Mouse (Mus musculus) megakaryocyte, embryonic 14.5 days (primary cell): ENCODE measurements around the gene Sh3bgrl2. TPM values are rescaled to one million over a fixed set of nuclear protein-coding genes. Genes with fewer than 3 reads are reported as not detected.
"Not testable (repeated sequence)": the region's sequence is repeated elsewhere in the genome, so short reads cannot be mapped to it uniquely, and the experiment has no call there.

Source experiments
- H3K27me3 ChIP-seq: replicated peaks from 2 replicates; pipeline ENCODE3; 2012; ENCODE audit warnings: inconsistent platforms
- H3K36me3 ChIP-seq: replicated peaks from 2 replicates; pipeline ENCODE3; 2012; ENCODE audit warnings: low read length, inconsistent platforms, mixed read lengths
- H3K4me1 ChIP-seq: 2 replicates; pipeline ENCODE4 v1.6.1; 2012; ENCODE audit warnings: inconsistent platforms
- H3K4me3 ChIP-seq: replicated peaks from 2 replicates; pipeline ENCODE3; 2012; ENCODE audit warnings: moderate library complexity, mild to moderate bottlenecking, inconsistent platforms
- H3K9me3 ChIP-seq: 2 replicates; pipeline ENCODE4 v1.6.1; 2012; ENCODE audit warnings: inconsistent platforms
- FLI1 ChIP-seq: IDR thresholded peaks from 2 replicates; pipeline ENCODE4 v1.6.1; 2012; ENCODE audit warnings: low read length, inconsistent platforms, mixed read lengths
- GATA1 ChIP-seq: IDR thresholded peaks from 3 replicates; pipeline ENCODE4 v1.6.1; 2012; ENCODE audit warnings: mixed read lengths, low read length, inconsistent platforms, borderline replicate concordance
- polyA plus RNA-seq: library from polyadenylated mRNA; stranded (reverse); fragments of >175 nt; gene quantifications from 2 replicates; pipeline ENCODE4 v1.2.3, GENCODE M21; 2012; ENCODE audit warnings: low replicate concordance; ENCODE audit not compliant: insufficient read depth

Gene Sh3bgrl2
- polyA plus RNA-seq: 2.9 and 3.8 TPM in 2 replicates

GRCm38 (mm10) chr9:83547830-83548689 is at the start of gene Sh3bgrl2:
Gene Sh3bgrl2 (plus strand): TSS chr9:83548327.
- no peaks in the 10 kb centered on the region for H3K9me3 ChIP-seq
- H3K4me3 ChIP-seq: peak within 1 kb of the TSS; percentile 96
- H3K27me3 ChIP-seq: peaks cover 3% of the 10 kb centered on the region

GRCm38 (mm10) chr9:83519081-83519480 is 29.0 kb upstream of the Sh3bgrl2 start:
- Histone ChIP-seq H3K9me3 (peaks cover 21% of the 10 kb centered on the region), H3K4me1 (peaks cover 20% of the 10 kb centered on the region)
- H3K4me3 ChIP-seq, H3K27me3 ChIP-seq, H3K36me3 ChIP-seq: not testable (repeated sequence)

More at GRCm38 (mm10) chr9:83547830-83548689, at the start of gene Sh3bgrl2:
- Histone ChIP-seq H3K4me1 (peaks cover 91% of the 10 kb centered on the region), H3K36me3 (peaks cover 25% of the 10 kb centered on the region)
- TF ChIP-seq GATA1 (no peak), FLI1 (no peak)

GRCm38 (mm10) chr9:83519510-83520155 is 28.5 kb upstream of the Sh3bgrl2 start:
- Histone ChIP-seq H3K4me3 (no peak overlapping the region), H3K27me3 (no peaks in the 10 kb centered on the region), H3K36me3 (peaks cover 2% of the 10 kb centered on the region), H3K4me1 (peaks cover 20% of the 10 kb centered on the region), H3K9me3 (peaks cover 20% of the 10 kb centered on the region)
- no peak for TF ChIP-seq GATA1
- TF ChIP-seq FLI1: no peak

- peaks cover 2% of the 10 kb centered on the region for H3K27me3 ChIP-seq
- no peaks in the 10 kb centered on the region for H3K36me3 ChIP-seq
- no peaks in the 10 kb centered on the region for H3K9me3 ChIP-seq
- H3K4me3 ChIP-seq: no peak overlapping the region
- TF ChIP-seq GATA1 (no peak), FLI1 (no peak)
- H3K4me1 ChIP-seq: peaks cover 19% of the 10 kb centered on the region
Observed at GRCm38 (mm10) chr9:83527341-83528060, 20.6 kb upstream of the Sh3bgrl2 start.

GRCm38 (mm10) chr9:83533044-83533769 is 14.9 kb upstream of the Sh3bgrl2 start:
- TF ChIP-seq FLI1 (no peak), GATA1 (no peak)
- peaks cover 2% of the 10 kb centered on the region for H3K27me3 ChIP-seq
- peaks cover 33% of the 10 kb centered on the region for H3K4me1 ChIP-seq
- H3K4me3 ChIP-seq: no peak overlapping the region
- no peaks in the 10 kb centered on the region; the same call in 1 of the 2 replicates for H3K9me3 ChIP-seq
- no peaks in the 10 kb centered on the region for H3K36me3 ChIP-seq

- no peaks in the 10 kb centered on the region for H3K27me3 ChIP-seq
- TF ChIP-seq GATA1: no peak
- TF ChIP-seq FLI1: no peak
- H3K9me3 ChIP-seq: no peaks in the 10 kb centered on the region; the same call in 1 of the 2 replicates
- peaks cover 66% of the 10 kb centered on the region for H3K4me1 ChIP-seq
- no peaks in the 10 kb centered on the region for H3K36me3 ChIP-seq
- H3K4me3 ChIP-seq: no peak overlapping the region
Observed at GRCm38 (mm10) chr9:83536959-83537358, 11.2 kb upstream of the Sh3bgrl2 start.

GRCm38 (mm10) chr9:83537510-83537909 is 10.6 kb upstream of the Sh3bgrl2 start:
- Histone ChIP-seq H3K36me3 (no peaks in the 10 kb centered on the region), H3K27me3 (no peaks in the 10 kb centered on the region), H3K9me3 (no peaks in the 10 kb centered on the region; the same call in 1 of the 2 replicates), H3K4me1 (peaks cover 71% of the 10 kb centered on the region), H3K4me3 (no peak overlapping the region)
- TF ChIP-seq GATA1 (no peak), FLI1 (no peak)

GRCm38 (mm10) chr9:83537921-83538536 is 10.1 kb upstream of the Sh3bgrl2 start:
- H3K4me1 ChIP-seq: peaks cover 67% of the 10 kb centered on the region
- peak overlapping the region; percentile 31 for H3K4me3 ChIP-seq
- no peaks in the 10 kb centered on the region for H3K27me3 ChIP-seq
- no peaks in the 10 kb centered on the region for H3K36me3 ChIP-seq
- no peaks in the 10 kb centered on the region; the same call in 1 of the 2 replicates for H3K9me3 ChIP-seq
- TF ChIP-seq GATA1 (no peak), FLI1 (no peak)

- Histone ChIP-seq H3K36me3 (no peaks in the 10 kb centered on the region), H3K4me3 (no peak overlapping the region), H3K4me1 (peaks cover 85% of the 10 kb centered on the region), H3K9me3 (no peaks in the 10 kb centered on the region), H3K27me3 (no peaks in the 10 kb centered on the region)
- TF ChIP-seq GATA1: no peak
Observed at GRCm38 (mm10) chr9:83539809-83540491, 8.2 kb upstream of the Sh3bgrl2 start.
